Mouse (Mus musculus) hindbrain, embryonic 14.5 days (tissue): ENCODE results near the gene Igsf3. TPM values are rescaled to one million over a fixed set of nuclear protein-coding genes. Genes with fewer than 3 reads are reported as not detected.
A peak's percentile ranks its signal among the peaks of the same experiment; 100 is the strongest.

Experiments
- ATAC-seq: fragments of 200-750 bp; cut with Nextera tagmentation; 2 replicates; pipeline ENCODE4 v1.8.0; 2017; ENCODE audit warnings: moderate number of reproducible peaks, mild to moderate bottlenecking, moderate TSS enrichment, moderate library complexity; ENCODE audit not compliant: low FRiP score
- DNase-seq: peaks from one replicate; pipeline ENCODE4 v3.0.0-alpha.2; 2015; ENCODE audit warnings: low spot score
- H3K27ac ChIP-seq: fragments of 300-500 bp; sonication (generic); 2 replicates; pipeline ENCODE4 v1.5.1; 2014; ENCODE audit warnings: mild to moderate bottlenecking, moderate library complexity
- H3K27me3 ChIP-seq: fragments of 300-500 bp; sonication (generic); 2 replicates; pipeline ENCODE4 v1.6.1; 2014; ENCODE audit warnings: mild to moderate bottlenecking, low read length, mixed read lengths; ENCODE audit not compliant: control insufficient read depth, insufficient read depth
- H3K36me3 ChIP-seq: fragments of 300-500 bp; sonication (generic); replicated peaks from 2 replicates; pipeline ENCODE4 v1.6.1; 2014; ENCODE audit not compliant: control insufficient read depth, insufficient read depth
- H3K4me1 ChIP-seq: fragments of 300-500 bp; sonication (generic); replicated peaks from 2 replicates; pipeline ENCODE4 v1.6.1; 2014; ENCODE audit warnings: antibody characterized with exemption, low read length, mixed read lengths; ENCODE audit not compliant: control insufficient read depth, insufficient read depth
- H3K4me2 ChIP-seq: fragments of 300-500 bp; sonication (generic); replicated peaks from 2 replicates; pipeline ENCODE4 v1.6.1; 2014; ENCODE audit warnings: mild to moderate bottlenecking, moderate library complexity
- H3K4me3 ChIP-seq: fragments of 300-500 bp; sonication (generic); replicated peaks from 2 replicates; pipeline ENCODE4 v1.5.1; 2014; ENCODE audit warnings: mild to moderate bottlenecking, low read length
- H3K9ac ChIP-seq: fragments of 300-500 bp; sonication (generic); 2 replicates; pipeline ENCODE4 v1.6.1; 2014
- H3K9me3 ChIP-seq: fragments of 300-500 bp; sonication (generic); 2 replicates; pipeline ENCODE4 v1.6.1; 2016; ENCODE audit warnings: low read length; ENCODE audit not compliant: control insufficient read depth
- WGBS: fragments of 180-500 bp; shearing (Covaris S2); extraction: QIAGEN DNeasy Blood & Tissue Kit; methylation state at CpG from one replicate; pipeline ENCODE4 v1.1.7; 2014; 5-methylcytosine and 5-hydroxymethylcytosine counted together
- polyA plus RNA-seq: library from polyadenylated mRNA; unstranded; fragments of >200 nt; fragmentation: Nextera tagmentation; extraction: Ambion mirVana; gene quantifications from 2 replicates; pipeline ENCODE4 v1.2.1, GENCODE M21; 2014

Igsf3 gene
- polyA plus RNA-seq, result 48.8 and 51.7 TPM in 2 replicates

DNA sequence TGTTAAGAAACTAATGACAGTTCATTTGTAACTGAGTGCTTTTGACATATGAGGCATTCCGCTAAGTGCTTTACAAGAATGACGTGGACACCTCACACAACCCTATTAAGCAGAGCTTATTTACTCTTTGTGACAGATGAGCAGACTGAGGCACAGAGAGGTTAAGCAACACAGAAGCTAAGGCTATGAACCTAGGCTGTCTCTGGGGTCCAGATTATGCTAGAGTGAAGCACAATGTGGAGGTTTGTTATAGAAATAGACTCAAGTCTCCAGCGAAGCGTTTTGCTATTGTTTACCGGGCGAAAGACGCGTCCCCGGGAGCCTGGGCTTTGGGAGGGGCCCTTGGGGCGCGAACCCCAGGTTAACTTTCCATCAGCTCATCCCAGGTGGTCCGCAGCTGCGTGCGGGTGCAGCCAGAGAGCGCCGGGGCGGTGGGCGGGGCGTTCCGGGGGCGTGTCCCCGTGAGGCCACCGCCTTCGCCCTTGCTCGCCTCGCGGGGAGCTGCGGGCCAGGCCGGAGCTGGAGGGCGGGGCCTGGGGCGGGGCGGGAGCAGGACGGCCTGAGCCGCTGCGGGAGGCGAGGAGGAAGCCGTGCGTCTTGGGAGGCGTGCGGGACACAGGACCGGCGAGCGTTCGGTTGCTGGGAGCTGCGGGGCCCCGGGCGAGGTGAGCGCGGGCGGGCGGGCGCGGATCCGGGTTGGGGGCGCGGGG, at the start of gene Igsf3:
Gene Igsf3 (plus strand): TSS at position 546 of the 710 bp plus-strand sequence.
- H3K4me1 ChIP-seq, result peaks cover 34% of the 10 kb centered on the region
- no peaks in the 10 kb centered on the region for H3K36me3 ChIP-seq
- ATAC-seq (peak; percentile 86), DNase-seq (peak; percentile 72)
- H3K4me3 ChIP-seq, result peak within 1 kb of the TSS; percentile 89
- 3% methylated on average over 45 of the region's 56 CpGs for WGBS
- H3K9me3 ChIP-seq, result no peaks in the 10 kb centered on the region
- H3K27me3 ChIP-seq, result no peaks in the 10 kb centered on the region
- peak within 1 kb of the TSS; percentile 81 for H3K9ac ChIP-seq
- H3K4me2 ChIP-seq, result peak within 1 kb of the TSS; percentile 89
- peak within 1 kb of the TSS; percentile 85 for H3K27ac ChIP-seq

DNA sequence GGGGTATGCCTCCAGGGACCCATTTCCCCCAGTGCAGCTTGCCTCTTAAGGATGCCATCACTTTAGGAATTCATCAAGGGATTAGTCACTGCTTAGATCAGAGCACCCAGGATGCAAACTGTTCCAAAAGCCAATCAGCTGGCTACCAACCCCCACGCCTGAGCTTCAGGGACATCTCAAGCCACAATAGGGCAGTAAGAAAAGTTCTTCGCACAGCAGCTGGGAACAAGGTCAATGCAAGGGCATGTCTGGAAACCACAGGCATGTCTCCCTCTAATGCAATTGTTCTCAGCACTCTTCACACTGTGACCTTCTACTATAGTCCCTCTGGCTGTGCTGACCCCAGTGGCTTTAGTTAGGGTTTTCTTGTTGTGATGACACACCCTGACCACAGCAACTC, 49.6 kb upstream of the Igsf3 start:
- no peaks in the 10 kb centered on the region for H3K4me1 ChIP-seq
- H3K27me3 ChIP-seq, result no peaks in the 10 kb centered on the region
- no peak for DNase-seq
- no peak for ATAC-seq
- no peak overlapping the region for H3K4me2 ChIP-seq
- H3K9me3 ChIP-seq, result no peaks in the 10 kb centered on the region
- no peaks in the 10 kb centered on the region for H3K36me3 ChIP-seq
- H3K27ac ChIP-seq, result no peak overlapping the region
- H3K4me3 ChIP-seq, result no peak overlapping the region
- WGBS, result 63% methylated on average over 2 of the region's 2 CpGs
- H3K9ac ChIP-seq, result no peak overlapping the region

DNA sequence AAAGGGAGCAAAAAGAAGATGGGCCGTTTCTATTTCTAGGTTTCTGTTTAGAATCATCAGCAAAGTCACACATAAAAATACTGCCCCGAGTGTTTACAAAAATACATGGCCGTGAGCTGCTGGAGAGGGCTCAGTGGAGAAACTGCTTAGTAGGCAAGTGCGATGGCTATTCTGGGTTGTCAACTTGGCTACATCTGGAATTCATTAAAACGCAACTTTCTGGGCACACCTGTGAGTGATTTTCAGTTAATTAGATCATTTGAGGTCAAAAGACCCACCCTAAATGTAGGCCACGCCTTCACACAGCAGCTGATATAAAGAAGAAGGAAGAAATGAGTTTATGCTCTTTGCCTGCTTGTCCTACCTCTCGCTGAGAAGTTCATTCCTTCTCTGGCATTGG, 48.3 kb upstream of the Igsf3 start:
- Histone ChIP-seq H3K27ac (no peak overlapping the region), H3K36me3 (no peaks in the 10 kb centered on the region), H3K4me3 (no peak overlapping the region), H3K9ac (no peak overlapping the region), H3K9me3 (no peaks in the 10 kb centered on the region), H3K4me1 (no peaks in the 10 kb centered on the region), H3K4me2 (no peak overlapping the region), H3K27me3 (no peaks in the 10 kb centered on the region)
- DNase-seq, result no peak
- ATAC-seq, result no peak
- 92% methylated on average over 7 of the region's 7 CpGs for WGBS

DNA sequence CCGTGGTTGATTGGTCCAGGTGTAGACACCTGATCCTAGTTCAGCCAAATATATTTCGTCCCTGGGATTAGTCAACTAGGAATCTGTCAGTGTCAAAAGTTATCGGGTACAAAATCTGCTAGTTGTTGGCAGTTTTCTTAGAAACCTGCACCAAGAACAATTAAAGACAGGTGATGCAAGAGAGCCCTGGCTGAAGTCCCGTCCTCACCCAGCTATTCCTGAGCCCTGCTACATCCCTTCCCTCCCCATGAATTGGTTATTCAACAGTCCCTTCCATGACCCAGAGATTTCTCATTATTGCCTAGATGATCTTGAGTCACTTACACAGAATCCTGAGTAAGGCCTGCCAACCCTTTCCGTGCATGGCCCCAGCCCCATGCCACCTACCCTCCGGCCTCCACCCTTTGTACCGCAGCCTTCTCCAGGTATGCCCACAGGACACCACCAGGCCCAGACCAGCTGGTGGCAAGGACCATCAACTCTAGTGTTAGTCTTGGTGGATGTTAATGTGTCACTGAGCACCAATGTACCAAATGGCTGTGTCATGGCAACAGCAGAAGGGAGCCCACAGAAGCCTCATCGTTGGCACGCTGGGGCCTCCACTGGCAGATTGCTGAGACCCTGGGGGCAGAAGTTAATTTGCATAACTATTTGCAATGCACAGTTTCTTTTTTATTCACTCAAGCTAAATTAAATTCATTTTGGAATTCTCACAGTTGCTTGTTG, 33.5 kb upstream of the Igsf3 start:
- WGBS, result 57% methylated on average over 9 of the region's 9 CpGs
- peak; percentile 69 for DNase-seq
- Histone ChIP-seq H3K9me3 (0 out of 2 replicates have a peak, but pooled peaks cover 5% of the 10 kb centered on the region), H3K4me3 (no peak overlapping the region), H3K27me3 (no peaks in the 10 kb centered on the region), H3K4me2 (no peak overlapping the region), H3K9ac (no peak overlapping the region), H3K4me1 (peaks cover 20% of the 10 kb centered on the region; the same call in 1 of the 2 replicates), H3K27ac (peak overlapping the region; percentile 53), H3K36me3 (no peaks in the 10 kb centered on the region)
- ATAC-seq, result peak; percentile 73

DNA sequence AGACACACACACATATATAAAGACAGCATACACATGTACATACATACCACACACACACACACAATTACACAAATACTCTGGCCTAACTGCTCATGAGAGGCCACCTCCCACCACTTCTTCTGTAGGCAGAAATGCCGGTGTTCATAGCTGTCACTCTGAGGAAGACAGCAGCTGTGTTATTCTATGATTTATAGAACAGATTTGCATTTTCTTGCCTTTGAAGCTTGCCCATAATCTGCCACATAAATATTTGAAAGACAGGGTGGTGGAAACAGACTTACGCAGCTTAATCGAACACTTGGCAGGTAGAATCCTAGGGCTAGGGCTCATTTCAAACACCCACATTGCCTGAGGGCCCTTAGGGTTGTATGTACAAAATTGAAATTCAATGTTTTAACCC, 32.6 kb upstream of the Igsf3 start:
- DNase-seq (no peak), ATAC-seq (0 out of 2 replicates have a peak, but pooled peaks have one; percentile 16)
- Histone ChIP-seq H3K27me3 (no peaks in the 10 kb centered on the region), H3K4me3 (no peak overlapping the region), H3K4me1 (peaks cover 28% of the 10 kb centered on the region), H3K4me2 (no peak overlapping the region), H3K27ac (peak overlapping the region; percentile 59), H3K36me3 (no peaks in the 10 kb centered on the region), H3K9me3 (0 out of 2 replicates have a peak, but pooled peaks cover 5% of the 10 kb centered on the region), H3K9ac (no peak overlapping the region)
- 47% methylated on average over 3 of the region's 3 CpGs for WGBS

DNA sequence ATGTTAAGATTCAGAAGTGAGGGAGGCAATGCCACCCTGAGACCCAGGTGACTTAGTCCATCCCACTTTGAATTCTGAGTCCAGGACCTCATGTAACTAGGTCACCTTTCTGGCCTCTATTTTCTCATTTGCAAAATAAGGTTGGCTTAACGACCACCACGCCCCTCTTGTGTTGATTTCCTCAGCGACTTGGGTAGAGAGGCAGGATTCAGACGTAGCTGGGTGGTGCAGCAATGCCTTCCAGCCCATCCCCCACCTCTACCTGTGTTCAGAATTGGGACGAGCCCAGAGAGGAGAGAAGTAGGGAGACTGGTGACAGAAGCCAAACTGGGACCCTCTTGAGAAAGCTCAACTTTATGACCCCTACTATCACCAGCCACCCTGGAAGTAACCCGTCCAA, 31.6 kb upstream of the Igsf3 start:
- no peak for DNase-seq
- 71% methylated on average over 6 of the region's 6 CpGs for WGBS
- no peak overlapping the region for H3K9ac ChIP-seq
- no peak for ATAC-seq
- no peak overlapping the region for H3K4me3 ChIP-seq
- no peak overlapping the region for H3K27ac ChIP-seq
- H3K9me3 ChIP-seq, result 0 out of 2 replicates have a peak, but pooled peaks cover 5% of the 10 kb centered on the region
- H3K27me3 ChIP-seq, result no peaks in the 10 kb centered on the region
- peaks cover 38% of the 10 kb centered on the region for H3K4me1 ChIP-seq
- H3K36me3 ChIP-seq, result no peaks in the 10 kb centered on the region
- no peak overlapping the region for H3K4me2 ChIP-seq

DNA sequence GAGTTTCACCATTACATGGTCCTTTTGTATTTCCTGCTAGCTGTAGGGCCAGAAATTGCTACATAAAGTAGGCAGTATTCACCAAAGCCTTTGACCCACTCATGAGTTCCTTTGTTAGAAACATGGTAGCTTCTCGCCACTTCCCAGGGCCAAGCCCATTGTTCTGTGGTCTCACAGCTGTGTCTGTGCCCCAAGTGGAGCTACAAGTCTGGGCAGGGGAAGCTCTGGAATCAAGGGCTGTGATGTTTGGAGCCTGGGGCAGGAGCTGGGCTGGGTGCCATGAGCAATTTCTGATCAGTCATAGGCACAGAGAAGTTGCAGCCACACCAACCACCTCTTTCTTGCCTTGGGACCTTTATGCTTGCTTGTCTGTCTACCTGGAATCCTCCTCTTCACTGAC, 30.1 kb upstream of the Igsf3 start:
- Histone ChIP-seq H3K36me3 (no peaks in the 10 kb centered on the region), H3K4me1 (peaks cover 43% of the 10 kb centered on the region), H3K27ac (no peak overlapping the region), H3K4me2 (no peak overlapping the region), H3K9me3 (0 out of 2 replicates have a peak, but pooled peaks cover 5% of the 10 kb centered on the region), H3K27me3 (no peaks in the 10 kb centered on the region), H3K4me3 (no peak overlapping the region), H3K9ac (no peak overlapping the region)
- DNase-seq (no peak), ATAC-seq (no peak)
- WGBS, result 68% methylated on average over 1 of the region's 1 CpGs

DNA sequence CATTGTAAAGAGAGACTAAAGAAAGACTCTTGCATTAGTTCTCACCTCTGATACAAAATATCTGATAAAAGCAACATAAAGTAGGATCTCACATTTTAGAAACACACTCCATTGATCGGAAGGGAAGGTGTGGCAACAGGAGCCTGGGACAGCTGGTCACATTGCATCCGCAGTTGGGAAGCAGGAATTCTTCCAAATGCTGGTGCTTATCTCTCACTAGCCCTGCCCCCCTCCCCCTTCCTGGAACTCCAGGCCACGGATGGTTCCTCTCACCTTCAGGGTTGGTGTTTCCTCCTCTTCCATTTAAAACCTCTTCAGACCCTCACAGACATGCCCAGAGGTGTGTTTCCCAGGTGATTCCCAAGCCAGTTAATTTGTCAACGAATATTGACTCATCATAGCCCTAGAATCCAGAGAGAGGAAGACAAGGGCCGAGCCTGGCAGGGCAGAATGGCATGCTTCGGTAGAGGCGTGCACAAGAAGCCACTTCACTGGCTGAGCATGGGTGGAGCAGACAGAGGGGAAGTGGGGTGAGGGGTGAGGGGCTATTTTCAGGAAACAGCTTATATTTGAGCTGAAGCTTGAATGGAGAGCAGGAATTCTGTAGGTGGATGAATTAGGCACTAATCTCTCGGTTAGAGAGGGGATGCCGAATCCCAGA, 28.3 kb upstream of the Igsf3 start:
- H3K9me3 ChIP-seq, result no peaks in the 10 kb centered on the region
- no peak for ATAC-seq
- peak overlapping the region; percentile 82 for H3K27ac ChIP-seq
- H3K4me2 ChIP-seq, result no peak overlapping the region
- H3K4me1 ChIP-seq, result peaks cover 40% of the 10 kb centered on the region
- no peak overlapping the region for H3K9ac ChIP-seq
- 67% methylated on average over 9 of the region's 9 CpGs for WGBS
- no peaks in the 10 kb centered on the region for H3K27me3 ChIP-seq
- H3K4me3 ChIP-seq, result no peak overlapping the region
- H3K36me3 ChIP-seq, result no peaks in the 10 kb centered on the region
- no peak for DNase-seq
